Mouse (Mus musculus) macrophage (primary cell): ENCODE results near the gene B3glct. TPM values are rescaled to one million over a fixed set of nuclear protein-coding genes. Genes with fewer than 3 reads are reported as not detected.
A peak's percentile ranks its signal among the peaks of the same experiment; 100 is the strongest.

Experiments used
- H3K27ac ChIP-seq: fragments of 350-480 bp; formaldehyde crosslinking; 2 replicates; pipeline ENCODE4 v1.9.0; 2021
- H3K36me3 ChIP-seq: fragments of 350-480 bp; formaldehyde crosslinking; 2 replicates; pipeline ENCODE4 v1.9.0; 2021; ENCODE audit errors: inconsistent target
- H3K4me3 ChIP-seq: fragments of 350-480 bp; formaldehyde crosslinking; 2 replicates; pipeline ENCODE4 v1.9.0; 2021; ENCODE audit errors: inconsistent target
- H3K79me2 ChIP-seq: fragments of 350-480 bp; formaldehyde crosslinking; 2 replicates; pipeline ENCODE4 v1.9.0; 2021; ENCODE audit errors: inconsistent target
- WGBS: methylation state at CpG from one replicate; pipeline ENCODE4 v1.1.7; 2026; ENCODE audit warnings: inconsistent platforms; ENCODE audit not compliant: missing documents; 5-methylcytosine and 5-hydroxymethylcytosine counted together
- polyA plus RNA-seq: library from polyadenylated mRNA; stranded (reverse); fragments of 250-400 nt; gene quantifications from 3 replicates; pipeline ENCODE4 v1.2.4, GENCODE M21; 2018; ENCODE audit warnings: inconsistent platforms
- total RNA-seq, 78 experiments: library from RNA; depleted of rRNA; stranded (reverse); fragments of 250-400 nt; gene quantifications; 1 replicate in 9 of 78; 2 replicates in 24 of 78; 3 replicates in 43 of 78; 4 replicates in 2 of 78; pipeline ENCODE4 v1.2.4; 2018; ENCODE audit warnings: inconsistent platforms in 56 of 78

Gene B3glct
- 1 to 10 TPM in 24 of 26 experiments, under 1 TPM in 2; 0.77 to 6.7 (median 2.8) TPM for total RNA-seq (2018; cell fraction: chromatin; rRNA removed)
- total RNA-seq (2018; cell fraction: cytosol; rRNA removed) = 1 to 10 TPM; 1.9 to 6.5 (median 4.1) TPM
- 10 to 100 TPM in 1 of 26 experiments, 1 to 10 TPM in 25; 1.7 to 13.7 (median 5.6) TPM for total RNA-seq (2018; cell fraction: nucleus; rRNA removed)
- 4.1 to 7.5 TPM (median 4.4 TPM) in 3 replicates for polyA plus RNA-seq

- Histone ChIP-seq H3K79me2 (no peaks in the 10 kb centered on the region), H3K27ac (no peak within 1 kb of the TSS), H3K4me3 (peak within 1 kb of the TSS; percentile 22; the same call in 1 of the 2 replicates), H3K36me3 (no peaks in the 10 kb centered on the region)
- WGBS = under 1% methylated on average over 101 of the region's 106 CpGs
Observed at GRCm38 (mm10) chr5:149678100-149678989, at the start of gene B3glct. B3glct (plus strand) TSS chr5:149678230.

- H3K79me2 ChIP-seq = peaks cover 22% of the 10 kb centered on the region; the same call in 1 of the 2 replicates
- no peak overlapping the region for H3K27ac ChIP-seq
- H3K36me3 ChIP-seq = peaks cover 17% of the 10 kb centered on the region; the same call in 1 of the 2 replicates
- WGBS = 88% methylated on average over 10 of the region's 11 CpGs
- peak overlapping the region; percentile 69 for H3K4me3 ChIP-seq
Observed at GRCm38 (mm10) chr5:149634409-149635035, 43.5 kb upstream of the B3glct start.

DNA sequence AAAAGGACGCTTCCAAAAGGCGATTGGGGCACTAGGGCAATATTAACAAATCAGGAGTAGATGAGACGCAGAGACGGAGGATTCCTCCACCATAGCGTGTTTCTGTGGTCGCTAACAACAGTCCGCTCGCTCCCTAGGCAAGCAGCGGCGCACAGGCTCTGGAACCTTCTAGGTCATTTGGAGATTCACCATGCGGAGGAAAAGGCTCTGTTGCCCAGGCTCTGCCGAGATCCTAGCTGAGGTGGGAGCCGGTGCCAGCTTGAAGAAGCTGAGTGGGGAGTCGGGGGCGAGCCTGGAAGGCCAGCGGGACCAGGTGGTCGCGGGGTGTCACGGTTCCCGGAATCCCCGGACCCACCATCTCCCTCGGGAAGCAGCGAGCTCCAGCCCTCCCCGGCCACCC is 42.5 kb upstream of the B3glct start:
- Histone ChIP-seq H3K36me3 (peaks cover 7% of the 10 kb centered on the region; the same call in 1 of the 2 replicates), H3K4me3 (peak overlapping the region; percentile 69), H3K27ac (no peak overlapping the region), H3K79me2 (peaks cover 22% of the 10 kb centered on the region; the same call in 1 of the 2 replicates)
- WGBS = under 1% methylated on average over 24 of the region's 24 CpGs

DNA sequence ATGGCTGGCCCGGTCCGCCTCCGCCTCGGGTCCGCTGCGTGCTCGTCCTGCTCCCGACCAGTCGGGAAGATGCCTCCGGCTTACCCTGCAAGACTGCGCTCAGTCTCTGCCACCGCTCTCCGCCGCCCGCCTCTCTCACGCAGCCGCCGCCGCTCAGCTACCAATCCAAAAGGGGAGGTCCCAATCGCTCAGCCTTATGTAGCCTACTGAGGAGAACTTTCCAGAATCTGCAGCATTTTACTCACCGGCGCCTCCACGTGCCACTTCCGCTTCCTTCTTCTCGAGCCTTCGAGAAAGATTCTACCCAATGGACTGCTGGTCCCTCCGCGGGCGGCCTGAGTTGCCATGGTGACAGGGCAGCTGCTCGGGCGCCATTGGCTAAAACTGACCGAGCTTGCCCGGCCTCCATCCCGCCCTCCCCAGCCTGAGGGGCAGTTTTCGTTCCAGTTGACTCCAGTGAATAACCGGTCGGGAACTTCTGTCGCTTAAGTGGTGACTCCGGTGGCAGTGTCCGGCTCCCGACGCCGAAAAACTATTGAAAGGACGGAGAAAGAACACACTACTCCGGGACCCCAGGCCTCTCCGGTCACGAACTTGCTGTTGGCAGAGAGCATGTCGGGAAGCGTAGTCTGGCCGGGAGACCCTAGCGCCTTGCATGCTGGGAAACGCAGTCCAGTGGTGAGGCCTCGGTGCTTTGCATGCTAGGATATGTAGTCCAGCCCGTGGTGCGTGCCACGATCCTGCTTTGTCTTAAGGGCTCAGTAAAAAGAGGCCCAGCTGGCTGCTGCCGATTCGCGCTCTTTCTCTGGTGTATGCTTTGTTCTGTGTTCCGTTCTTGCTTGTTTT is 41.7 kb upstream of the B3glct start, which contains the start of gene Hsph1:
Hsph1 (minus strand) TSS at position 302 of the 846 bp plus-strand sequence.
- WGBS = under 1% methylated on average over 60 of the region's 60 CpGs
- peaks cover 22% of the 10 kb centered on the region; the same call in 1 of the 2 replicates for H3K79me2 ChIP-seq
- H3K4me3 ChIP-seq = peak within 1 kb of the TSS; percentile 69
- no peaks in the 10 kb centered on the region for H3K36me3 ChIP-seq
- H3K27ac ChIP-seq = peak within 1 kb of the TSS; percentile 24; the same call in 1 of the 2 replicates

GRCm38 (mm10) chr5:149637306-149637705 is 40.7 kb upstream of the B3glct start:
- H3K27ac ChIP-seq = no peak overlapping the region
- 86% methylated on average over 8 of the region's 8 CpGs for WGBS
- H3K4me3 ChIP-seq = no peak overlapping the region
- H3K79me2 ChIP-seq = peaks cover 22% of the 10 kb centered on the region; the same call in 1 of the 2 replicates
- no peaks in the 10 kb centered on the region for H3K36me3 ChIP-seq

GRCm38 (mm10) chr5:149641277-149641892 is 36.6 kb upstream of the B3glct start:
- Histone ChIP-seq H3K27ac (no peak overlapping the region), H3K36me3 (no peaks in the 10 kb centered on the region), H3K79me2 (no peaks in the 10 kb centered on the region), H3K4me3 (no peak overlapping the region)
- 79% methylated on average over 8 of the region's 8 CpGs for WGBS

- Histone ChIP-seq H3K4me3 (no peak overlapping the region), H3K79me2 (no peaks in the 10 kb centered on the region), H3K27ac (no peak overlapping the region)
Observed at GRCm38 (mm10) chr5:149642366-149642765, 35.7 kb upstream of the B3glct start.

GRCm38 (mm10) chr5:149642783-149643509 is 35.1 kb upstream of the B3glct start:
- H3K36me3 ChIP-seq = no peaks in the 10 kb centered on the region
- WGBS = 87% methylated on average over 11 of the region's 11 CpGs
- H3K4me3 ChIP-seq = no peak overlapping the region
- no peak overlapping the region for H3K27ac ChIP-seq
- H3K79me2 ChIP-seq = no peaks in the 10 kb centered on the region

More at GRCm38 (mm10) chr5:149642366-149642765, 35.7 kb upstream of the B3glct start:
- 69% methylated on average over 6 of the region's 6 CpGs for WGBS
- H3K36me3 ChIP-seq = no peaks in the 10 kb centered on the region

DNA sequence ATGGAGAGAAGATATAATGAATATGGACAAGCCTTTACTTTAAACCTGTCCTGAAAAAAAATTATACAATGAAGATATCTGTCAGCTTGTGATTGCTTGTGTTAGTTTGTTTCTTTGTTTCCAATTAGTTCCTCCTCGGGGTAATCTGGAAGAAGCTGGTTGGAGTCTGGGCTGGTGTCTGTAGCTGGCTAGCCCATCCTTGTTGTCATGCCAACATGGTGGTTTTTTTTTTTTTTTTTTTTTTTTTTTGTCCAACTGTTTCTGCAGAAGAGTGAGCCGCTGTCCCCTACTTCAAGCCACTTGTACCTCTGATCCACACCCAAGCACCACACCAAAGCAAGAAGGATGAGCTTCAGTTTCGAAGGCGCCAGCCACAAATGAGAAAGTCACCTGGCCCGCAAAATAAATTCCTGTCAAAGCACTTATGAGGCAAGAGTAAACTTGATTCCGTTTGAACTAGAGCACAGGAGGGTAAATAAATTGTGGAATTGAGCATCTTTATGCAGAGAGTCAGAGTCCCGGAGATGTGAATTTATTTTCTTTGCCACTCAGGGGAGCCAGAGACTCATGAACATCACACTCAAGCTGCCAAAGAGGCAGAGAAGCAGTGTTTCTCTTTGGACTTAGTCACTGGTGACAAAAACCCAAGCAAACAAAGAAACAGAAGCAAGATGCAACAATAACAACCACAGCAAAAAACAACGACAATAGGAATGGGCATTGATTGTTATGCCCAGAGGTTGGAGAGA is 30.5 kb upstream of the B3glct start:
- Histone ChIP-seq H3K27ac (no peak overlapping the region), H3K36me3 (no peaks in the 10 kb centered on the region), H3K4me3 (no peak overlapping the region), H3K79me2 (no peaks in the 10 kb centered on the region)
- WGBS = 79% methylated on average over 7 of the region's 8 CpGs

- no peak overlapping the region for H3K4me3 ChIP-seq
- H3K79me2 ChIP-seq = no peaks in the 10 kb centered on the region
- H3K36me3 ChIP-seq = no peaks in the 10 kb centered on the region
- 19% methylated on average over 4 of the region's 4 CpGs for WGBS
- no peak overlapping the region for H3K27ac ChIP-seq
Observed at GRCm38 (mm10) chr5:149648196-149648595, 29.8 kb upstream of the B3glct start.

- Histone ChIP-seq H3K79me2 (no peaks in the 10 kb centered on the region), H3K27ac (no peak overlapping the region), H3K36me3 (no peaks in the 10 kb centered on the region), H3K4me3 (no peak overlapping the region)
- WGBS = 87% methylated on average over 6 of the region's 6 CpGs
Observed at GRCm38 (mm10) chr5:149648895-149649406, 29.1 kb upstream of the B3glct start.

GRCm38 (mm10) chr5:149649499-149650178 is 28.4 kb upstream of the B3glct start:
- H3K79me2 ChIP-seq = no peaks in the 10 kb centered on the region
- no peak overlapping the region for H3K4me3 ChIP-seq
- H3K27ac ChIP-seq = no peak overlapping the region
- H3K36me3 ChIP-seq = no peaks in the 10 kb centered on the region
- WGBS = 93% methylated on average over 14 of the region's 14 CpGs
